ENCODE assay signal across 27 mouse cellular contexts in the genomic region with DNA sequence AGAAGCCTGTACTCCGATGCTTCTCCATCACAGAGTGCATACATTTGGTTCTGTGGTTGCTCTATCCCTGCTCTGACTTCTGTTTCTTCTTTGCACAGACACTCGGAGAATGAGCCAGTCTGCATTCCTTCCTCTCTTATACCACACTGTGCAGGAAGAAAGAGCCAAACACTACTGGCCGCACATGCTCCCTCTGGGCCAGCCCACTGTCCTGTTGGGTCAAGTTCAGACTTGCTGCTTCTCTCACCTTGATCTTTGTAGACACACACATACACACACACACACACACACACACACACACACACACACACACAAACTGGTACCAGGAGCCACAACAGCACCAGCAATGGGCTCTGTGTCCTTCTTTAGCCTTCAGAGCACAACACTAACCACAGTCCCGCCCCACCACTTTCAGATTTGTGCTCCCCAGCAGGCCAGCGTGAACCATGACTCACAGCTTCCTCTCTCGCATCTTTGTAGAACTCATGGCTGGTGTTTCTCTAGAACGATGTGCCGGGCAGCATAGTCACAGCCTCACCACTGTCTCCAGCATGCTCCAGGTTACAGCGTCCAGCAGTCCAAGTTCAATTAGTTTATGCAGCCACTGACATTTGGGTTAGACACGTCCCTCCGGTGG. TPM values are rescaled to one million over a fixed set of nuclear protein-coding genes. Genes with fewer than 3 reads are reported as not detected.
A peak's percentile ranks its signal among the peaks of the same experiment; 100 is the strongest.
DNase-seq lines count a peak whose midpoint lies in the region; ATAC-seq and TF ChIP-seq lines count a peak whose summit lies in the region.
"Had no signal": no experiment of that assay in that cellular context is flagged by ENCODE, and none has a peak within 500 bp of the region (broad histone marks: within the 10 kb centered on the region; RNA-seq: fewer than 3 reads in every experiment).

No protein-coding gene starts in this region.

- no peaks in the 10 kb centered on the region for H3K79me2 ChIP-seq in CH12.LX (replicated peaks; ENCODE audit: control insufficient read depth, extremely low read depth, insufficient read depth, poor library complexity, severe bottlenecking)

- in situ Hi-C loops in CH12.LX (cut with MboI; ENCODE audit: low pct_ligation_motif_present, low pct_unique_long_range_greater_than_20kb, low sequenced_read_pairs), result no loop called here

- peak; percentile 27 for DNase-seq in 3134 (ENCODE audit: extremely low read depth, insufficient read length, low spot score)
- DNase-seq in CH12.LX (ENCODE audit: extremely low read depth), result peak; percentile 66
- DNase-seq in adrenal gland, postnatal 36 days, result no peak
- no peak for DNase-seq in kidney, adult 2 months
- no peak for DNase-seq in kidney, adult 11 months
- DNase-seq: adrenal gland, adult 8-10 months; cerebellum, adult 8-10 months; cerebellum, postnatal 25 days; gastrocnemius, postnatal 10 days; heart, postnatal 14 days; kidney, adult 8-10 months; layer of hippocampus, adult 9-11 months; lung, postnatal 36 days; thymus, adult 2 months; thymus, postnatal 36 days had no signal

- no peaks in the 10 kb centered on the region for H3K27me3 ChIP-seq in CH12.LX (replicated peaks)
- H3K27me3 ChIP-seq in megakaryocyte, embryonic 14.5 days (replicated peaks), result peaks cover 42% of the 10 kb centered on the region
- H3K27me3 ChIP-seq in kidney, adult 2 months (replicated peaks; ENCODE audit: control insufficient read depth, insufficient read depth, low read length), result no peaks in the 10 kb centered on the region
- H3K27me3 ChIP-seq: forebrain, embryonic 13.5 days; hindbrain, embryonic 15.5 days; limb, embryonic 13.5 days; neural tube, embryonic 12.5 days had no signal

- H3K36me3 ChIP-seq in CH12.LX (replicated peaks in 1 of 2; ENCODE audit: control insufficient read depth in 1 of 2, insufficient read depth in 1 of 2, low read length in 1 of 2), result no peaks in the 10 kb centered on the region
- no peaks in the 10 kb centered on the region for H3K36me3 ChIP-seq in megakaryocyte, embryonic 14.5 days (replicated peaks; ENCODE audit: low read length)
- H3K36me3 ChIP-seq in kidney, adult 2 months (ENCODE audit: control insufficient read depth, insufficient read depth, low read length), result no peaks in the 10 kb centered on the region
- H3K36me3 ChIP-seq: hindbrain, embryonic 10.5 days; hindbrain, embryonic 15.5 days; limb, embryonic 13.5 days; midbrain, embryonic 10.5 days; neural tube, embryonic 12.5 days had no signal

- dilution Hi-C loops in CH12.LX (cut with MboI; ENCODE audit: extremely low pct_ligation_motif_present, extremely low pct_unique_long_range_greater_than_20kb, low sequenced_read_pairs), result no loop called here

- TF ChIP-seq RAD21 in CH12.LX (IDR thresholded peaks at IDR 0.05; ENCODE audit: low read depth, low read length), result no peak

- H3K4me1 ChIP-seq in CH12.LX (ENCODE audit: control insufficient read depth in 1 of 2, insufficient read depth in 2 of 2), result peaks cover 12 to 15% of the 10 kb centered on the region in 2 experiments
- H3K4me1 ChIP-seq in megakaryocyte, embryonic 14.5 days, result peaks cover 16% of the 10 kb centered on the region; the same call in 1 of the 2 replicates
- H3K4me1 ChIP-seq in kidney, adult 2 months (ENCODE audit: control insufficient read depth, insufficient read depth, low read length), result no peaks in the 10 kb centered on the region
- H3K4me1 ChIP-seq: forebrain, embryonic 13.5 days; hindbrain, embryonic 15.5 days; limb, embryonic 13.5 days had no signal

- no peak overlapping the region for H3K4me2 ChIP-seq in CH12.LX (ENCODE audit: insufficient read depth, low read depth, poor library complexity, severe bottlenecking)
- H3K4me2 ChIP-seq: forebrain, embryonic 13.5 days; hindbrain, embryonic 15.5 days; limb, embryonic 13.5 days; liver, embryonic 11.5 days; neural tube, embryonic 12.5 days had no signal

- H3K9ac ChIP-seq in CH12.LX (ENCODE audit: insufficient read depth, low read depth), result no peak overlapping the region
- H3K9ac ChIP-seq: forebrain, embryonic 13.5 days; hindbrain, embryonic 15.5 days; limb, embryonic 13.5 days; neural tube, embryonic 12.5 days had no signal

- H3K27ac ChIP-seq in CH12.LX (ENCODE audit: insufficient read depth, low read depth), result no peak overlapping the region
- no peak overlapping the region for H3K27ac ChIP-seq in kidney, adult 2 months (ENCODE audit: insufficient read depth, low read depth, low read length)
- H3K27ac ChIP-seq: forebrain, embryonic 13.5 days; hindbrain, embryonic 10.5 days; hindbrain, embryonic 15.5 days; kidney, postnatal 0 days; limb, embryonic 13.5 days; midbrain, embryonic 10.5 days; neural tube, embryonic 12.5 days had no signal

- H3K4me3 ChIP-seq in CH12.LX (replicated peaks in 1 of 3; ENCODE audit: low read depth in 2 of 3, low read length in 2 of 3, poor library complexity in 1 of 3), result no peak overlapping the region
- peak overlapping the region; percentile 2 for H3K4me3 ChIP-seq in megakaryocyte, embryonic 14.5 days (replicated peaks)
- no peak overlapping the region for H3K4me3 ChIP-seq in kidney, adult 2 months (ENCODE audit: insufficient read depth, low read depth, low read length)
- H3K4me3 ChIP-seq: forebrain, embryonic 13.5 days; hindbrain, embryonic 10.5 days; hindbrain, embryonic 15.5 days; limb, embryonic 13.5 days; midbrain, embryonic 10.5 days; myocyte; neural tube, embryonic 12.5 days had no signal

- no peak for TF ChIP-seq CTCF in CH12.LX (conservative IDR thresholded peaks at IDR 0.05 in 1 of 2, IDR thresholded peaks at IDR 0.05 in 1 of 2; ENCODE audit: low read depth in 2 of 2, low read length in 2 of 2)
- TF ChIP-seq CTCF in kidney, adult 2 months (conservative IDR thresholded peaks at IDR 0.05; ENCODE audit: insufficient read depth, insufficient read length, low read depth, low read length), result no peak

- peaks cover 2% of the 10 kb centered on the region for H3K9me3 ChIP-seq in CH12.LX (replicated peaks; ENCODE audit: low read length)
- peaks cover 21% of the 10 kb centered on the region for H3K9me3 ChIP-seq in megakaryocyte, embryonic 14.5 days
- H3K9me3 ChIP-seq: forebrain, embryonic 13.5 days; hindbrain, embryonic 15.5 days; limb, embryonic 13.5 days; midbrain, embryonic 10.5 days had no signal

- ATAC-seq in common myeloid progenitor, adult 5-6 weeks (replicated peaks; ENCODE audit: low read depth, poor library complexity, severe bottlenecking), result peak; percentile 25; the same call in 1 of the 2 replicates
- ATAC-seq: midbrain, embryonic 16.5 days had no signal

- 74% methylated on average over 11 of the region's 11 CpGs for WGBS in kidney, adult 2 months

- TF ChIP-seq POLR2A in CH12.LX (IDR thresholded peaks at IDR 0.05; ENCODE audit: low read depth, low read length), result no peak
- no peak for TF ChIP-seq POLR2A in kidney, adult 2 months (IDR thresholded peaks at IDR 0.05; ENCODE audit: low read depth, low read length)

- no peak; the same call in 1 of the 2 replicates for TF ChIP-seq EP300 in CH12.LX (IDR thresholded peaks at IDR 0.05; ENCODE audit: low read length)

TF ChIP-seq in CH12.LX, 34 proteins besides CTCF, POLR2A, EP300 and RAD21:
- TF ChIP-seq MYC (IDR thresholded peaks at IDR 0.05; ENCODE audit: low read depth, low read length) (0 out of 2 replicates have a peak, but pooled peaks have one; percentile 23), NELFE (IDR thresholded peaks at IDR 0.05; ENCODE audit: low read depth, low read length) (no peak), NRF1 (IDR thresholded peaks at IDR 0.05; ENCODE audit: low read depth, low read length) (peak; percentile 50; the same call in 1 of the 2 replicates), RCOR1 (conservative IDR thresholded peaks at IDR 0.05; ENCODE audit: low read depth, low read length) (0 out of 2 replicates have a peak, but pooled peaks have one; percentile 46), MAX (IDR thresholded peaks at IDR 0.05; ENCODE audit: low read length) (peak; percentile 62; the same call in 1 of the 2 replicates), ZKSCAN1 (IDR thresholded peaks at IDR 0.05; ENCODE audit: borderline replicate concordance, low read depth, low read length) (no peak), SIN3A (IDR thresholded peaks at IDR 0.05; ENCODE audit: low read length) (peak; percentile 58; the same call in 1 of the 2 replicates), JUND (conservative IDR thresholded peaks at IDR 0.05; ENCODE audit: low read depth, low read length) (0 out of 2 replicates have a peak, but pooled peaks have one; percentile 13), MEF2A (IDR thresholded peaks at IDR 0.05; ENCODE audit: borderline replicate concordance, low read depth, low read length) (peak; percentile 57; the same call in 1 of the 2 replicates), ELF1 (IDR thresholded peaks at IDR 0.05; ENCODE audit: low read depth, low read length) (0 out of 2 replicates have a peak, but pooled peaks have one; percentile 29), IRF4 (IDR thresholded peaks at IDR 0.05; ENCODE audit: low read depth, low read length) (peak; percentile 77), MAFK (IDR thresholded peaks at IDR 0.05; ENCODE audit: insufficient replicate concordance, low read length) (no peak), CHD1 (IDR thresholded peaks at IDR 0.05; ENCODE audit: low read depth, low read length) (peak; percentile 93; the same call in 1 of the 2 replicates), BHLHE40 (IDR thresholded peaks at IDR 0.05; ENCODE audit: low read depth, low read length) (no peak; the same call in 1 of the 2 replicates)

RNA-seq across cellular contexts. Expression of a gene that starts 13.1 kb away (rescaled TPM):
- total RNA-seq in CH12.LX (2012; rRNA removed), result 0.21 and 0.72 TPM in 2 replicates
- 0.18 TPM in 1 of 2 replicates, not detected in the other for total RNA-seq in CH12.LX (2014; rRNA removed)
- 0.16 and 0.26 TPM in 2 replicates for polyA plus RNA-seq in CH12.LX (2012; ENCODE audit: insufficient read length, low read depth)
- total RNA-seq in common myeloid progenitor, adult 5-6 weeks (2017), result 1.8 TPM in 1 of 2 replicates, not detected in the other
- 0.06 TPM in 1 of 2 replicates, not detected in the other for polyA plus RNA-seq in megakaryocyte, embryonic 14.5 days (2012; ENCODE audit: insufficient read depth, low replicate concordance)
- 1 to 10 TPM; 1.3 to 1.9 TPM for total RNA-seq in adrenal gland, postnatal 36 days (2021)
- polyA plus RNA-seq in kidney, adult 2 months (2012; rRNA removed), result 0.03 and 1.2 TPM in 2 replicates

Comparison
In these comparisons a context has a peak if more than half of its experiments do, and no peak if none do; other contexts are left out.
1. DNase-seq: peak in 3134 (single experiment) and CH12.LX (single experiment); none in adrenal gland, postnatal 36 days (0 of 2), kidney, adult 2 months (single experiment) and kidney, adult 11 months (single experiment).